Mouse (Mus musculus) lung, embryonic 15.5 days (tissue): ENCODE results near the gene Olfr51. TPM values are rescaled to one million over a fixed set of nuclear protein-coding genes. Genes with fewer than 3 reads are reported as not detected.
A peak's percentile ranks its signal among the peaks of the same experiment; 100 is the strongest.
"Not testable (repeated sequence)": the region's sequence is repeated elsewhere in the genome, so short reads cannot be mapped to it uniquely, and the experiment has no call there.

Experiments used
- ATAC-seq: fragments of 200-750 bp; cut with Nextera tagmentation; 2 replicates; pipeline ENCODE4 v1.8.0; 2017; ENCODE audit warnings: moderate number of reproducible peaks, borderline replicate concordance; ENCODE audit not compliant: low FRiP score, low TSS enrichment; ENCODE audit errors: extremely low read depth
- H3K27ac ChIP-seq: fragments of 300-500 bp; sonication (generic); 2 replicates; pipeline ENCODE4 v1.5.1; 2015; ENCODE audit warnings: moderate library complexity, mild to moderate bottlenecking, inconsistent platforms
- H3K27me3 ChIP-seq: fragments of 300-500 bp; sonication (generic); 2 replicates; pipeline ENCODE4 v1.6.1; 2015; ENCODE audit warnings: inconsistent platforms
- H3K36me3 ChIP-seq: fragments of 300-500 bp; sonication (generic); 2 replicates; pipeline ENCODE4 v1.6.1; 2015; ENCODE audit warnings: inconsistent platforms
- H3K4me1 ChIP-seq: fragments of 300-500 bp; sonication (generic); 2 replicates; pipeline ENCODE4 v1.6.1; 2015; ENCODE audit warnings: inconsistent platforms
- H3K4me2 ChIP-seq: fragments of 300-500 bp; sonication (generic); 2 replicates; pipeline ENCODE4 v1.6.1; 2015; ENCODE audit warnings: inconsistent platforms, mild to moderate bottlenecking, moderate library complexity
- H3K4me3 ChIP-seq: fragments of 300-500 bp; sonication (generic); 2 replicates; pipeline ENCODE4 v1.5.1; 2015; ENCODE audit warnings: mild to moderate bottlenecking, inconsistent platforms
- H3K9ac ChIP-seq: fragments of 300-500 bp; sonication (generic); 2 replicates; pipeline ENCODE4 v1.6.1; 2015; ENCODE audit warnings: inconsistent platforms
- H3K9me3 ChIP-seq: fragments of 300-500 bp; sonication (generic); 2 replicates; pipeline ENCODE4 v1.6.1; 2016; ENCODE audit warnings: inconsistent platforms
- WGBS: fragments of 180-500 bp; shearing (Covaris S2); methylation state at CpG from one replicate; pipeline ENCODE4 v1.1.7; 2015; 5-methylcytosine and 5-hydroxymethylcytosine counted together
- polyA plus RNA-seq: library from polyadenylated mRNA; unstranded; fragments of >200 nt; fragmentation: Nextera tagmentation; extraction: Ambion mirVana; gene quantifications from 2 replicates; pipeline ENCODE4 v1.2.1, GENCODE M21; 2015

Olfr51 gene
- not detected in 2 replicates for polyA plus RNA-seq

GRCm38 (mm10) chr11:51003296-51003695, at the start of gene Olfr51:
Olfr51 (plus strand) TSS chr11:51003596.
- Histone ChIP-seq H3K9ac (no peak within 1 kb of the TSS), H3K4me3 (no peak within 1 kb of the TSS), H3K36me3 (no peaks in the 10 kb centered on the region), H3K4me2 (no peak within 1 kb of the TSS), H3K4me1 (no peaks in the 10 kb centered on the region), H3K27ac (no peak within 1 kb of the TSS), H3K9me3 (no peaks in the 10 kb centered on the region), H3K27me3 (no peaks in the 10 kb centered on the region)
- no peak for ATAC-seq
- WGBS: 61% methylated on average over 5 of the region's 5 CpGs

- Histone ChIP-seq H3K4me2 (0 out of 2 replicates have a peak within 1 kb of the TSS, but pooled peaks have one; percentile 20), H3K36me3 (no peaks in the 10 kb centered on the region), H3K27ac (no peak within 1 kb of the TSS), H3K9ac (no peak within 1 kb of the TSS), H3K4me3 (no peak within 1 kb of the TSS), H3K4me1 (no peaks in the 10 kb centered on the region), H3K27me3 (no peaks in the 10 kb centered on the region), H3K9me3 (no peaks in the 10 kb centered on the region)
- 56% methylated on average over 6 of the region's 6 CpGs for WGBS
- ATAC-seq: no peak
Observed at GRCm38 (mm10) chr11:50953665-50954064, 49.7 kb upstream of the Olfr51 start, which contains the start of gene Prop1. Prop1 (minus strand) TSS chr11:50953765.

- Histone ChIP-seq H3K4me1 (no peaks in the 10 kb centered on the region), H3K4me3 (no peak overlapping the region), H3K27me3 (0 out of 2 replicates have a peak, but pooled peaks cover 2% of the 10 kb centered on the region), H3K9me3 (no peaks in the 10 kb centered on the region), H3K36me3 (no peaks in the 10 kb centered on the region), H3K4me2 (no peak overlapping the region), H3K27ac (no peak overlapping the region), H3K9ac (no peak overlapping the region)
- 71% methylated on average over 2 of the region's 2 CpGs for WGBS
- ATAC-seq: no peak
Observed at GRCm38 (mm10) chr11:50964886-50965285, 38.5 kb upstream of the Olfr51 start.

- no peak for ATAC-seq
- Histone ChIP-seq H3K27ac (no peak within 1 kb of the TSS), H3K36me3 (no peaks in the 10 kb centered on the region), H3K27me3 (0 out of 2 replicates have a peak, but pooled peaks cover 2% of the 10 kb centered on the region), H3K4me2 (no peak within 1 kb of the TSS), H3K4me3 (no peak within 1 kb of the TSS), H3K4me1 (no peaks in the 10 kb centered on the region), H3K9me3 (no peaks in the 10 kb centered on the region), H3K9ac (no peak within 1 kb of the TSS)
- 85% methylated on average over 11 of the region's 11 CpGs for WGBS
Observed at GRCm38 (mm10) chr11:50966230-50966629, 37.2 kb upstream of the Olfr51 start, which contains the start of gene Olfr1378. Olfr1378 (plus strand) TSS chr11:50966530.

GRCm38 (mm10) chr11:50977216-50977615, 26.2 kb upstream of the Olfr51 start:
- Histone ChIP-seq H3K4me1 (no peaks in the 10 kb centered on the region), H3K36me3 (no peaks in the 10 kb centered on the region), H3K4me3 (no peak overlapping the region), H3K4me2 (no peak overlapping the region), H3K9me3 (no peaks in the 10 kb centered on the region), H3K27ac (no peak overlapping the region), H3K9ac (no peak overlapping the region), H3K27me3 (no peaks in the 10 kb centered on the region)
- WGBS: 61% methylated on average over 4 of the region's 4 CpGs
- ATAC-seq: no peak

- Histone ChIP-seq H3K27me3 (no peaks in the 10 kb centered on the region), H3K4me2 (no peak within 1 kb of the TSS), H3K4me1 (no peaks in the 10 kb centered on the region), H3K9me3 (no peaks in the 10 kb centered on the region), H3K27ac (no peak within 1 kb of the TSS), H3K9ac (no peak within 1 kb of the TSS), H3K4me3 (no peak within 1 kb of the TSS), H3K36me3 (no peaks in the 10 kb centered on the region)
- ATAC-seq: no peak
- WGBS: 56% methylated on average over 5 of the region's 5 CpGs
Observed at GRCm38 (mm10) chr11:50981667-50982066, 21.7 kb upstream of the Olfr51 start, which contains the start of gene Olfr1377. Olfr1377 (plus strand) TSS chr11:50981967.

GRCm38 (mm10) chr11:51011821-51012220, 8.4 kb downstream of the Olfr51 start:
- Histone ChIP-seq H3K27ac (no peak overlapping the region), H3K4me3 (no peak overlapping the region), H3K4me2 (no peak overlapping the region), H3K9ac (no peak overlapping the region), H3K9me3 (no peaks in the 10 kb centered on the region), H3K4me1 (no peaks in the 10 kb centered on the region), H3K27me3 (no peaks in the 10 kb centered on the region), H3K36me3 (no peaks in the 10 kb centered on the region)
- WGBS: 33% methylated on average over 5 of the region's 5 CpGs
- no peak for ATAC-seq

- Histone ChIP-seq H3K27ac (no peak within 1 kb of the TSS), H3K4me3 (no peak within 1 kb of the TSS), H3K27me3 (no peaks in the 10 kb centered on the region), H3K9me3 (no peaks in the 10 kb centered on the region), H3K36me3 (no peaks in the 10 kb centered on the region), H3K4me2 (no peak within 1 kb of the TSS), H3K4me1 (no peaks in the 10 kb centered on the region), H3K9ac (no peak within 1 kb of the TSS)
- ATAC-seq: no peak
- WGBS: 31% methylated on average over 1 of the region's 1 CpGs
Observed at GRCm38 (mm10) chr11:51013936-51014335, 10.5 kb downstream of the Olfr51 start, which contains the start of gene Olfr54. Olfr54 (plus strand) TSS chr11:51014236.

- H3K9ac ChIP-seq: no peak overlapping the region
- H3K4me3 ChIP-seq: no peak overlapping the region
- no peaks in the 10 kb centered on the region for H3K27me3 ChIP-seq
- no peaks in the 10 kb centered on the region for H3K9me3 ChIP-seq
- H3K36me3 ChIP-seq: no peaks in the 10 kb centered on the region
- no peaks in the 10 kb centered on the region for H3K4me1 ChIP-seq
- H3K4me2 ChIP-seq: no peak overlapping the region
- H3K27ac ChIP-seq: no peak overlapping the region
- WGBS: 40% methylated on average over 2 of the region's 2 CpGs
- no peak for ATAC-seq
Observed at GRCm38 (mm10) chr11:51016341-51016740, 12.9 kb downstream of the Olfr51 start.

- H3K27me3 ChIP-seq, H3K4me1 ChIP-seq, H3K27ac ChIP-seq, H3K4me2 ChIP-seq, H3K9ac ChIP-seq, H3K36me3 ChIP-seq, ATAC-seq, H3K4me3 ChIP-seq, H3K9me3 ChIP-seq: not testable (repeated sequence)
- WGBS: 83% methylated on average over 11 of the region's 11 CpGs
Observed at GRCm38 (mm10) chr11:51026811-51027210, 23.4 kb downstream of the Olfr51 start.

GRCm38 (mm10) chr11:51029381-51029780, 26.0 kb downstream of the Olfr51 start:
- H3K36me3 ChIP-seq, H3K4me2 ChIP-seq, H3K4me1 ChIP-seq, H3K9ac ChIP-seq, ATAC-seq, H3K27ac ChIP-seq, H3K9me3 ChIP-seq, H3K27me3 ChIP-seq, H3K4me3 ChIP-seq: not testable (repeated sequence)
- WGBS: 72% methylated on average over 8 of the region's 8 CpGs

GRCm38 (mm10) chr11:51030225-51030624, 26.8 kb downstream of the Olfr51 start:
- WGBS: 77% methylated on average over 2 of the region's 2 CpGs
- H3K9me3 ChIP-seq: no peaks in the 10 kb centered on the region
- no peak overlapping the region for H3K4me2 ChIP-seq
- no peaks in the 10 kb centered on the region for H3K27me3 ChIP-seq
- ATAC-seq: no peak
- H3K4me1 ChIP-seq: no peaks in the 10 kb centered on the region
- H3K4me3 ChIP-seq: no peak overlapping the region
- no peak overlapping the region for H3K27ac ChIP-seq
- no peak overlapping the region for H3K9ac ChIP-seq
- H3K36me3 ChIP-seq: no peaks in the 10 kb centered on the region

GRCm38 (mm10) chr11:51032851-51033250, 29.5 kb downstream of the Olfr51 start:
- Histone ChIP-seq H3K9me3 (no peaks in the 10 kb centered on the region), H3K27ac (no peak overlapping the region), H3K4me3 (no peak overlapping the region), H3K9ac (no peak overlapping the region), H3K27me3 (no peaks in the 10 kb centered on the region), H3K36me3 (no peaks in the 10 kb centered on the region), H3K4me1 (no peaks in the 10 kb centered on the region), H3K4me2 (no peak overlapping the region)
- ATAC-seq: no peak
- WGBS: 17% methylated on average over 1 of the region's 1 CpGs
